Mouse (Mus musculus) hematopoietic multipotent progenitor cell, adult 10-12 weeks (in vitro differentiated cells): ENCODE data around the gene Wdr59. TPM values are rescaled to one million over a fixed set of nuclear protein-coding genes. Genes with fewer than 3 reads are reported as not detected.

Experiments
- polyA plus RNA-seq: library from polyadenylated mRNA; stranded (reverse); fragments of >175 nt; gene quantifications from 2 replicates; pipeline ENCODE4 v1.2.3, GENCODE M21; 2012; ENCODE audit warnings: low replicate concordance

Gene Wdr59
- 1.4 and 3.5 TPM in 2 replicates for polyA plus RNA-seq

GRCm38 (mm10) chr8:111521713-111522429, at the start of gene Wdr59:
Wdr59 (minus strand) TSS chr8:111522092.

GRCm38 (mm10) chr8:111536031-111536977, 14.4 kb upstream of the Wdr59 start, which contains the start of gene Znrf1:
Znrf1 (plus strand) TSS chr8:111536097.

Other genes starting within 250 kb of the Wdr59 start
- 2.0 and 3.8 TPM in 2 replicates for gene Rfwd3, start 221.9 kb downstream of the Wdr59 start, polyA plus RNA-seq
- 0.63 and 1.4 TPM in 2 replicates for gene Mlkl, start 183.9 kb downstream of the Wdr59 start, polyA plus RNA-seq
- not detected in 2 replicates for gene Fa2h, start 128.3 kb downstream of the Wdr59 start, polyA plus RNA-seq
- gene Znrf1, start 14.0 kb upstream of the Wdr59 start, polyA plus RNA-seq = 71.3 and 107 TPM in 2 replicates
- 0.63 and 1.2 TPM in 2 replicates for gene Ldhd, start 108.3 kb upstream of the Wdr59 start, polyA plus RNA-seq
- gene Zfp1, start 121.3 kb upstream of the Wdr59 start, polyA plus RNA-seq = 8.9 and 9.8 TPM in 2 replicates
- 0.65 and 3.8 TPM in 2 replicates for gene Ctrb1, start 168.9 kb upstream of the Wdr59 start, polyA plus RNA-seq
- 1.0 and 2.4 TPM in 2 replicates for gene Bcar1, start 221.7 kb upstream of the Wdr59 start, polyA plus RNA-seq